Mouse (Mus musculus) myocyte (in vitro differentiated cells): ENCODE measurements around the gene Trim54. TPM values are rescaled to one million over a fixed set of nuclear protein-coding genes. Genes with fewer than 3 reads are reported as not detected.

ENCODE experiments used
- H3K27me3 ChIP-seq: one replicate; pipeline ENCODE4 v1.6.1; 2011; ENCODE audit not compliant: control insufficient read depth, insufficient read depth, insufficient read length
- H3K36me3 ChIP-seq: one replicate; pipeline ENCODE4 v1.6.1; 2011; ENCODE audit not compliant: control insufficient read depth, insufficient read depth
- H3K4me2 ChIP-seq: one replicate; pipeline ENCODE4 v1.6.1; 2011; ENCODE audit warnings: low read depth, control low read depth
- H3K4me3 ChIP-seq: one replicate; pipeline ENCODE4 v1.5.1; 2011; ENCODE audit warnings: mild to moderate bottlenecking, control low read depth, moderate library complexity
- H3K79me2 ChIP-seq: one replicate; pipeline ENCODE4 v1.6.1; 2011; ENCODE audit not compliant: control insufficient read depth, insufficient read depth
- H3ac ChIP-seq: one replicate; pipeline ENCODE4 v1.6.1; 2011; ENCODE audit not compliant: control insufficient read depth, insufficient read length
- CEBPB ChIP-seq: IDR thresholded peaks from 2 replicates; pipeline ENCODE4 v1.6.1; 2011; ENCODE audit warnings: mild to moderate bottlenecking, moderate library complexity; ENCODE audit not compliant: poor library complexity, insufficient read depth, severe bottlenecking
- E2F4 ChIP-seq: IDR thresholded peaks from one replicate; pipeline ENCODE4 v1.6.1; 2011; ENCODE audit warnings: mild to moderate bottlenecking, control low read depth, moderate library complexity; ENCODE audit not compliant: insufficient read depth
- MAX ChIP-seq: IDR thresholded peaks from one replicate; pipeline ENCODE4 v1.6.1; 2011; ENCODE audit warnings: low read depth, mild to moderate bottlenecking, control low read depth
- MYOD1 ChIP-seq, 3 experiments: IDR thresholded peaks; one replicate each; pipeline ENCODE4 v1.6.1; 2011; ENCODE audit warnings: control low read depth in 2 of 3, low read depth in 2 of 3, mild to moderate bottlenecking in 2 of 3, moderate library complexity in 1 of 3; ENCODE audit not compliant: insufficient read length in 2 of 3, control insufficient read depth in 1 of 3
- MYOG ChIP-seq, 3 experiments: IDR thresholded peaks; one replicate each; pipeline ENCODE4 v1.6.1; 2011; ENCODE audit warnings: control low read depth in 2 of 3, low read depth in 2 of 3, mild to moderate bottlenecking in 2 of 3; ENCODE audit not compliant: insufficient read length in 2 of 3, control insufficient read depth in 1 of 3, insufficient read depth in 1 of 3
- POLR2A ChIP-seq: IDR thresholded peaks from one replicate; pipeline ENCODE4 v1.6.1; 2011; ENCODE audit warnings: low read depth, mild to moderate bottlenecking, control low read depth, moderate library complexity; ENCODE audit not compliant: insufficient read length
- POLR2AphosphoS2 ChIP-seq: IDR thresholded peaks from one replicate; pipeline ENCODE4 v1.6.1; 2011; ENCODE audit warnings: low read depth, control low read depth; ENCODE audit not compliant: insufficient read length
- REST ChIP-seq: IDR thresholded peaks from one replicate; pipeline ENCODE4 v1.6.1; 2011; ENCODE audit warnings: mild to moderate bottlenecking, control low read depth, moderate library complexity; ENCODE audit not compliant: insufficient read depth, insufficient read length
- SRF ChIP-seq: IDR thresholded peaks from one replicate; pipeline ENCODE4 v1.6.1; 2011; ENCODE audit warnings: low read depth; ENCODE audit not compliant: control insufficient read depth, insufficient read length
- TCF12 ChIP-seq: IDR thresholded peaks from one replicate; pipeline ENCODE4 v1.6.1; 2011; ENCODE audit warnings: mild to moderate bottlenecking, control low read depth; ENCODE audit not compliant: poor library complexity, insufficient read depth, severe bottlenecking
- TCF3 ChIP-seq: IDR thresholded peaks from one replicate; pipeline ENCODE4 v1.6.1; 2011; ENCODE audit warnings: low read depth, control low read depth; ENCODE audit not compliant: insufficient read length
- USF1 ChIP-seq: IDR thresholded peaks from one replicate; pipeline ENCODE4 v1.6.1; 2011; ENCODE audit warnings: low read depth, mild to moderate bottlenecking, control low read depth, moderate library complexity
- polyA plus RNA-seq: library from polyadenylated mRNA; unstranded; fragments of >200 nt; fragmentation: generic; extraction: Trizol; gene quantifications from one replicate; pipeline ENCODE4 v1.2.1, GENCODE M21; 2012; ENCODE audit warnings: missing spikeins

The Trim54 gene
- polyA plus RNA-seq, 1 experiment = 110 TPM

- TF ChIP-seq MYOG (IDR thresholded peaks at IDR 0.05; ENCODE audit: control insufficient read depth in 1 of 3, insufficient read depth in 1 of 3, insufficient read length in 2 of 3, low read depth in 2 of 3) = no peak
- TF ChIP-seq MYOD1 (IDR thresholded peaks at IDR 0.05; ENCODE audit: control insufficient read depth in 1 of 3, insufficient read length in 2 of 3, low read depth in 2 of 3) = peak in 1 of 3 experiments; percentile 17
- TF ChIP-seq SRF = no peak
- no peak for TF ChIP-seq REST
- no peak for TF ChIP-seq MAX
- TF ChIP-seq E2F4 = no peak
- Histone ChIP-seq H3K27me3 (no peaks in the 10 kb centered on the region), H3ac (peak overlapping the region; percentile 70), H3K36me3 (peaks cover 5% of the 10 kb centered on the region), H3K79me2 (no peaks in the 10 kb centered on the region), H3K4me3 (peak overlapping the region; percentile 75), H3K4me2 (peak overlapping the region; percentile 91)
Observed at GRCm38 (mm10) chr5:31153516-31154151, 37.1 kb downstream of the Trim54 start.

GRCm38 (mm10) chr5:31154152-31154553 is 37.6 kb downstream of the Trim54 start, which contains the start of gene Mpv17:
Gene Mpv17 (minus strand): TSS chr5:31154251.
- H3K36me3 ChIP-seq = peaks cover 11% of the 10 kb centered on the region
- H3K27me3 ChIP-seq = no peaks in the 10 kb centered on the region
- peak within 1 kb of the TSS; percentile 75 for H3K4me3 ChIP-seq
- no peaks in the 10 kb centered on the region for H3K79me2 ChIP-seq
- peak within 1 kb of the TSS; percentile 91 for H3K4me2 ChIP-seq
- TF ChIP-seq TCF12 (no peak), MYOG (IDR thresholded peaks at IDR 0.05; ENCODE audit: control insufficient read depth in 1 of 3, insufficient read depth in 1 of 3, insufficient read length in 2 of 3, low read depth in 2 of 3) (peak in 1 of 3 experiments; percentile 16), POLR2A (peak; percentile 79), E2F4 (no peak), MAX (no peak), TCF3 (no peak), USF1 (peak; percentile 93), POLR2AphosphoS2 (peak; percentile 100), MYOD1 (IDR thresholded peaks at IDR 0.05; ENCODE audit: control insufficient read depth in 1 of 3, insufficient read length in 2 of 3, low read depth in 2 of 3) (no peak), SRF (no peak), REST (no peak)
- peak within 1 kb of the TSS; percentile 70 for H3ac ChIP-seq

- no peaks in the 10 kb centered on the region for H3K79me2 ChIP-seq
- no peak overlapping the region for H3ac ChIP-seq
- H3K36me3 ChIP-seq = peaks cover 67% of the 10 kb centered on the region
- H3K4me3 ChIP-seq = no peak overlapping the region
- no peaks in the 10 kb centered on the region for H3K27me3 ChIP-seq
- no peak overlapping the region for H3K4me2 ChIP-seq
- TF ChIP-seq CEBPB = no peak
- TF ChIP-seq TCF3 = no peak
- no peak for TF ChIP-seq E2F4
- no peak for TF ChIP-seq USF1
- no peak for TF ChIP-seq POLR2A
- TF ChIP-seq SRF = no peak
- no peak for TF ChIP-seq POLR2AphosphoS2
Observed at GRCm38 (mm10) chr5:31162462-31162861, 46.0 kb downstream of the Trim54 start.

- no peaks in the 10 kb centered on the region for H3K27me3 ChIP-seq
- H3K36me3 ChIP-seq = peaks cover 53% of the 10 kb centered on the region
- no peak overlapping the region for H3K4me3 ChIP-seq
- no peaks in the 10 kb centered on the region for H3K79me2 ChIP-seq
- H3ac ChIP-seq = no peak overlapping the region
- no peak overlapping the region for H3K4me2 ChIP-seq
- no peak for TF ChIP-seq MYOD1 (IDR thresholded peaks at IDR 0.05; ENCODE audit: control insufficient read depth in 1 of 3, insufficient read length in 2 of 3, low read depth in 2 of 3)
- no peak for TF ChIP-seq TCF3
- no peak for TF ChIP-seq MAX
- TF ChIP-seq E2F4 = no peak
- TF ChIP-seq POLR2AphosphoS2 = no peak
Observed at GRCm38 (mm10) chr5:31164878-31165277, 48.4 kb downstream of the Trim54 start.

GRCm38 (mm10) chr5:31168630-31169029 is 52.1 kb downstream of the Trim54 start:
- no peak overlapping the region for H3ac ChIP-seq

More at GRCm38 (mm10) chr5:31168630-31169029, 52.1 kb downstream of the Trim54 start:
- no peak overlapping the region for H3K4me2 ChIP-seq
- H3K4me3 ChIP-seq = no peak overlapping the region
- no peaks in the 10 kb centered on the region for H3K79me2 ChIP-seq
- H3K36me3 ChIP-seq = peaks cover 56% of the 10 kb centered on the region
- TF ChIP-seq MYOG (IDR thresholded peaks at IDR 0.05; ENCODE audit: control insufficient read depth in 1 of 3, insufficient read depth in 1 of 3, insufficient read length in 2 of 3, low read depth in 2 of 3) = no peak
- no peak for TF ChIP-seq REST
- no peak for TF ChIP-seq USF1
- TF ChIP-seq TCF3 = no peak
- TF ChIP-seq MAX = no peak
- TF ChIP-seq CEBPB = no peak
- H3K27me3 ChIP-seq = no peaks in the 10 kb centered on the region
